Mouse (Mus musculus): ENCODE measurements around the gene Trnau1ap. TPM values are rescaled to one million over a fixed set of nuclear protein-coding genes. Genes with fewer than 3 reads are reported as not detected.

Gene Trnau1ap
- total RNA-seq, 2 experiments from 2014 or later, result 24.6 TPM

- intact Hi-C loops (cut with DNase I), result loop anchor here (5.0 to 10.0 kb wide), 3 partner anchors 37 to 145 kb away; no protein-coding TSS in a partner anchor
- peak; percentile 86 to 88 for DNase-seq (ENCODE audit: extremely low spot score in 1 of 2, low spot score in 2 of 2)
Measured at GRCm38 (mm10) chr4:132269740-132270560, 59.4 kb downstream of the Trnau1ap start.

- DNase-seq (ENCODE audit: extremely low spot score in 1 of 2, low spot score in 2 of 2), result no peak
- intact Hi-C loops (cut with DNase I), result no loop called here
Measured at GRCm38 (mm10) chr4:132268871-132269739, 60.2 kb downstream of the Trnau1ap start.

GRCm38 (mm10) chr4:132266835-132267349 is 62.4 kb downstream of the Trnau1ap start:
- intact Hi-C loops (cut with DNase I), result no loop called here
- no peak for DNase-seq (ENCODE audit: extremely low spot score in 1 of 2, low spot score in 2 of 2)

GRCm38 (mm10) chr4:132263313-132263712 is 66.0 kb downstream of the Trnau1ap start:
- intact Hi-C loops (cut with DNase I), result loop anchor here (5.0 kb wide), 1 partner anchor 51 kb away; the partner anchor contains the start of gene Ythdf2
- no peak for DNase-seq (ENCODE audit: extremely low spot score in 1 of 2, low spot score in 2 of 2)

- DNase-seq (ENCODE audit: extremely low spot score in 1 of 2, low spot score in 2 of 2), result no peak
- intact Hi-C loops (cut with DNase I), result loop anchor here (5.0 kb wide), 1 partner anchor 50 kb away; the partner anchor contains the start of gene Ythdf2
Measured at GRCm38 (mm10) chr4:132262358-132262616, 67.1 kb downstream of the Trnau1ap start.

Other genes starting within 250 kb of the Trnau1ap start
- gene Oprd1, start 185.1 kb downstream of the Trnau1ap start, total RNA-seq (2021), result 1 to 10 TPM; 7.7 to 8.0 TPM
- 10 to 100 TPM; 47.4 to 49.4 TPM for gene Ythdf2, start 117.2 kb downstream of the Trnau1ap start, total RNA-seq (2021)
- 10 to 100 TPM; 26.2 to 29.3 TPM for gene Gmeb1, start 67.9 kb downstream of the Trnau1ap start, total RNA-seq (2021)
- 10 to 100 TPM; 13.9 to 15.4 TPM for gene Taf12, start 55.2 kb downstream of the Trnau1ap start, total RNA-seq (2021)
- gene Rab42, start 26.2 kb downstream of the Trnau1ap start, total RNA-seq (2021), result 1 to 10 TPM in 1 of 2 experiments, under 1 TPM in 1; 0.79 to 1.3 TPM
- gene Rcc1, start 24.1 kb upstream of the Trnau1ap start, total RNA-seq (2021), result 10 to 100 TPM; 14.7 to 14.9 TPM
- 1 to 10 TPM; 7.7 to 8.5 TPM for gene Phactr4, start 93.0 kb upstream of the Trnau1ap start, total RNA-seq (2021)
- gene Med18, start 134.4 kb upstream of the Trnau1ap start, total RNA-seq (2021), result 10 to 100 TPM in 1 of 2 experiments, 1 to 10 TPM in 1; 7.8 to 10.1 TPM
- gene Sesn2, start 181.0 kb upstream of the Trnau1ap start, total RNA-seq (2021), result 10 to 100 TPM; 10.3 to 13.0 TPM
- gene Atpif1, start 204.1 kb upstream of the Trnau1ap start, total RNA-seq (2021), result 100 to 1,000 TPM; 662 to 668 TPM
- gene Dnajc8, start 206.0 kb upstream of the Trnau1ap start, total RNA-seq (2021), result 10 to 100 TPM; 74.6 to 83.5 TPM
- 1 to 10 TPM; 1.3 to 1.6 TPM for gene Ptafr, start 234.5 kb upstream of the Trnau1ap start, total RNA-seq (2021)